Mouse (Mus musculus) left cerebral cortex, postnatal 25 days (tissue): ENCODE results near the gene Ntrk3. TPM values are rescaled to one million over a fixed set of nuclear protein-coding genes. Genes with fewer than 3 reads are reported as not detected.

Experiments used
- DNase-seq, 2 experiments: peaks; one replicate each; pipeline ENCODE4 v3.0.0; 2022; ENCODE audit warnings: low spot score in 2 of 2, mixed read lengths in 1 of 2
- intact Hi-C: fragments of 180-260 bp; cut with DNase I; formaldehyde crosslinking; loops from one replicate; pipeline ENCODE4 v1.15.1; 2025
- total RNA-seq, 2 experiments: library from RNA; stranded (reverse); gene quantifications; 2 replicates each; pipeline ENCODE4 v1.2.3; 2021

Ntrk3 gene
- total RNA-seq, 2 experiments from 2014 or later, result 149 to 159 TPM

GRCm38 (mm10) chr7:78431611-78432010 lies 306.2 kb downstream of the Ntrk3 start:
- intact Hi-C loops, result no loop called here
- no peak for DNase-seq

- no peak for DNase-seq
- intact Hi-C loops, result no loop called here
Measured at GRCm38 (mm10) chr7:78412172-78412571, 325.6 kb downstream of the Ntrk3 start.

- intact Hi-C loops, result no loop called here
- DNase-seq, result peak in 1 of 2 experiments; percentile 42
Measured at GRCm38 (mm10) chr7:78409970-78410369, 327.8 kb downstream of the Ntrk3 start.

- intact Hi-C loops, result no loop called here
- DNase-seq, result no peak
Measured at GRCm38 (mm10) chr7:78406641-78407291, 331.0 kb downstream of the Ntrk3 start.

DNA sequence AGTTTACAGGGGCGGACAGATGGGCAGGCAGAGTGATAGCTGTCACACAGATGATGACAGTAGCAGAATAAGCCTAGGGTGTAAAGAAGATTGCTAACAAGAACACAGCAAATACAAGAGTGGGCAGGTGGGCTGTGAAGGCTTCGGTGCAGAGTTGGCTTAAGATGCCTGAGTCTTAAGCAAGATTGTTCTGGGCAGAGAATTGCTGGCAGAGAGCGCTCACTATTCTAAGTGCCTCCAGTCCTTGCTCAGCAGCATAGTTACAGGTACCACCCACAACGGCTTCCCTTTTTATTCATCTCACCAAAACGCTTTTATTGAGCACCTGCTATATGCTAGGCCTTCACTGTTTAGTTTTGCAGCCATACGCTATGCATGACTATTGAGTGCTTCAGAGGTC lies 333.3 kb downstream of the Ntrk3 start:
- DNase-seq, result peak in 1 of 2 experiments; percentile 81
- intact Hi-C loops, result loop anchor here (5.0 kb wide), 1 partner anchor 97 kb away; no protein-coding TSS in a partner anchor

DNA sequence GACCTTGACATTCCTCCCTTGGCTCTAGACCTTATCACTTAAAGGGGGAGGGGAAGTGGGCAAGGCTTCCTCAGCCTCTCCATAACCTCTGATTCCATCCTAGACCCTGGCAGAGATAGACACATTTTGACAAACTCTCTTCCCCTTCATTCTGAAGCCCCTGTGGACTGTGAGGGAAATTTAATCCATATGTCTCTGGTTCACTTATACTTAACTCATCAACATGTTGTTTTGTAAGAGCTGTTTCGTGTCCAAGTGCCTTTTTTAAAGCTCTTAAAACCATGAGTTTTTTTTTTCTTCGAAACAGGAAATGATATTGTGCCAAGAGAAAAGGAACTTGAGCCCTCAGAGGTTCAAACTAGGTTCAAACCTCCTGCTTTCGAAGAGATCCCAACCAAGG lies 335.3 kb downstream of the Ntrk3 start:
- DNase-seq, result no peak
- intact Hi-C loops, result loop anchor here (5.0 kb wide), 1 partner anchor 95 kb away; no protein-coding TSS in a partner anchor

- intact Hi-C loops, result loop anchor here (5.0 kb wide), 1 partner anchor 93 kb away; no protein-coding TSS in a partner anchor
- peak in 1 of 2 experiments; percentile 60 for DNase-seq
Measured at GRCm38 (mm10) chr7:78400219-78400618, 337.6 kb downstream of the Ntrk3 start.

GRCm38 (mm10) chr7:78398377-78398776 lies 339.4 kb downstream of the Ntrk3 start:
- DNase-seq, result no peak
- intact Hi-C loops, result no loop called here

DNA sequence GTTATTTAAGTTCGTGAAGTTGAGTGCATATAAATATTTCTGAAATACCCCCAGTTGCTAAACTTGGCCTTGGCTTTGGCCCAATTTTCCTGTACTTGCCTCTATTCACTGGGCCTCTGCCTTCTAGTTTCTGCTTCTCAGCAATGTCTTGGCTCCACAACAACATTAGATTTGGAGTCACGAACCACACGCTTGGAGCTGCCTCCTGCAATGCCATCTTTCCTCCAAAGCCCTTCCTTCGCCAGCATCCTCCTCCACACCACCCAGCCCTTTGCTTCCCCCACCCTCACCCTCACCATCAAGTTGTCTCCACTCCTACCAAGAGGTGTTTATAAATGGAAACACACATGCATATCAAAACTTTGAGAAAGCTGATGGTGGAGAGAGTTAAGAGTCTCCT lies 340.6 kb downstream of the Ntrk3 start:
- DNase-seq, result peak; percentile 29 to 80
- intact Hi-C loops, result no loop called here

- intact Hi-C loops, result no loop called here
Measured at GRCm38 (mm10) chr7:78390019-78390418, 347.8 kb downstream of the Ntrk3 start.

GRCm38 (mm10) chr7:78388101-78388500 lies 349.7 kb downstream of the Ntrk3 start:
- intact Hi-C loops, result no loop called here
- no peak for DNase-seq

More at GRCm38 (mm10) chr7:78390019-78390418, 347.8 kb downstream of the Ntrk3 start:
- peak in 1 of 2 experiments; percentile 53 for DNase-seq

DNA sequence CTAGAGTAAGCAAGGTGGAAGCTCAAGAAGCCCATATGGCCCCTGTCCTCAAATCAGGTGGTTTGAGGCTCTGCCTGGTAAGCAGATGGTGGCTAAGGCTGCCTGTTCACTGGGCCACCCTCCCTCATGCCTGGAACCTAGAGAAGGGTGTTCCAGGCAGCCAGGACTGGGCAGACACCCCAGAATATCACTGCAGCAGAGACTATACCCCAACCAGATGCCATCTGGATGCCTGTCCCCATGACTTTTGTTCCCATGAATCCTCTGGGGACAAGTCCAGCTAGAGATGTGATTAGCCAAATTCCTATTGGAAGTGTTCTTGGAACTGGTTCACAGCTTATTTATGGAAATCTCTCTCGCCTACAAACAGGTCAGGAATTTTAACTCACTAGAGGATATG lies 351.8 kb downstream of the Ntrk3 start:
- intact Hi-C loops, result no loop called here

GRCm38 (mm10) chr7:78384111-78384510 lies 353.7 kb downstream of the Ntrk3 start:
- no peak for DNase-seq
- intact Hi-C loops, result no loop called here

More for the DNA sequence above, 351.8 kb downstream of the Ntrk3 start:
- no peak for DNase-seq

DNA sequence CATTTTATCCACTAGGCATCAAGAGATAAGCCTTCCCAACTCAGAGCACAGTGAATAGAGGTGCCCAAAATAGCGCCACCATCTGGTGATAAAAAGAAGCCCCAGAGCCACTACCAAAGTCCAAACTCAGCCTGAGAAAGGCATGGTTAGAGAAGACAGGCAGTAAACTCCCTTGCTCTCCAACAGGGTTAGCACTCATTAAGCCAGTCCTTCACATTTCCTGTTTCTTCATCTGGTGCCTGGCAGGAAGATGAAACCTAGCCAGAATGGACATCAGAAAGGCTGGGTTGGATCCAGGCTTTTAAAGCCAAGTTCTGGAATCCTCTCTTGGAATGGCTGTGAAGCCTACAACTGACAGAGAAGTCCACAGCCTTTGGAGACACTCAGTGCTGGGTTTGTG lies 355.7 kb downstream of the Ntrk3 start:
- DNase-seq, result no peak
- intact Hi-C loops, result no loop called here

GRCm38 (mm10) chr7:78379784-78380183 lies 358.0 kb downstream of the Ntrk3 start:
- no peak for DNase-seq
- intact Hi-C loops, result no loop called here

DNA sequence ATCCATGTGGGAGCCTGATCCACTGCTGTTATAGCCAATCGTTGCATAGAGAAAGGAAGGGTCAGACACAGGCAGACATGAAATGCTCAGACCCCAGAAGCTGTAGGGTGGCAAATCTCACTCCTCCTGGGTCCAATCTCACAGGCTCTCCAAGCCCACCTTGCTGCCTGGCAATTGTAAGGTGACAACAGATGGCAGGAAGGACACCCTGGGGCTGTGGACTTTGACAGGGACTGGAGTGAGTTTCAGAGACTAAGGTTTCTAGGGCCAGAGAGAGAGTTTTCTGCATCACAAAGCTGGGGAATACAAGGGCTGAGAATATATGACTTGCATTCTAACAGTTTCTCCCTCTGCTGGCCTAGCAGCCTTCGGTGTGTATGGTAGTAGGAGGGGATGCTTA lies 359.5 kb downstream of the Ntrk3 start:
- DNase-seq, result no peak

GRCm38 (mm10) chr7:78376875-78377274 lies 360.9 kb downstream of the Ntrk3 start:
- DNase-seq, result no peak
- intact Hi-C loops, result no loop called here

More for the DNA sequence above, 359.5 kb downstream of the Ntrk3 start:
- intact Hi-C loops, result no loop called here

DNA sequence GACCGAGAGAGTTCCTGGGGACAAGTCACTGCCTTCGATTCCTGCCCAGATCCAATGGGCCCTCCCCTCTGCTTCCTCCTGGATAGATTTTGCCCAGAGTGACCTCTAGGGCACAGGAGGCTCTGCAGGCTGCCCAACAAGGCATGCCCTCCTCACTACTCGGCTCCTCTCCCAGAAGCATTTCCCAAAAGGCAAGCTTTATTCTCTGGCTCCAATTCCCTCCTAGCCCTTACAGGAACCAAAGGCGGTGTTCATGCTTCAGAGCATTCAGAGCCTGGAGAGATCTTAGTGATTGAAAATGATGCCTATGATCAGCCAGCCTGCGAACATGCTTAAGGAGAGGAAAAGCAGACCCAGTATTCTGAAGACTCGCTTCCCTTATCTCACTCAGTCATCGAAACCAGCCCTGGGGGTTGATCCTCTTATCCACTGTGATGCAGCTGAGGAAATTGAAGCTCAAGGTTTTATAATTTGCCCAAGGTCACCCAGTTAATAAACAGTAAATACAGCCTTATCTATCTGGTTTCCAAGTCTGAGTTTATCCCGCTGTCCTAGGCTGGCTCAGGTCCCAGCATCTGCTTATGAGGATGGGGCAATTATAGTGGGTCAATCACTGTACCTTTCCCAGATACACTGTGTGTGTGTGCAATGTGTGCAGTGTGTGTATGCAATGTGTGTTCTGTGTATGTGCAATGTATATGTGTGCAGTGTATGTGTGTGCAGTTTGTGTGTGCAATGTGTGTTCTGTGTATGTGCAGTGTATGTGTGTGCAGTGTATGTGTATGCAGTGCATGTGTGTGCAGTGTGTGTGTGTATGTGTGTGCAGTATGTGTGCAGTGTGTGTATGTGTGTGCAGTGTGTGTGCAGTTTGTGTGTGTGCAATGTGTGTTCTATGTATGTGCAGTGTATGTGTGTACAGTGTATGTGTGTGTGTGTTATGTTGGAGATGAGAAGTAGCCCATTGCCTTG lies 376.2 kb downstream of the Ntrk3 start:
- intact Hi-C loops, result no loop called here

DNA sequence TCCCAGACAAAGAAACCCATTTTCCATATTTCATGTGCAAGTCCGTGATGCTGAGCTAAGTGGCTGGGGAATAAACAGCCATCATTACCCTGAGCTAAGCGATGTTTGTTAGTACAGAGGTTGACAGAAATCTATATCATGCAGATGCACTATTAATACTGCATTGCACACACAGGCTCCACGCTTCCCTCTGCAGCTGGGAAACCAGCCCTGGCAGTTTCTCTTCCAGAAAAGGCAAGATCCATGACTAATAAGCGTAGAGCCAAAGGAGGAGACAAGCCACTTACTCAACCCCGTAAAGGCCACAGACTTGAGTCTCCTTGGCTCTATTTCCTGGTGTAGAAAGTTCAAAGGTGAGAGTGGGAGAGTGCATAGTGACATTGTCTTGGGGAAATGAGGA lies 390.3 kb downstream of the Ntrk3 start:
- DNase-seq, result peak in 1 of 2 experiments; percentile 19
- intact Hi-C loops, result no loop called here

More for the DNA sequence above, 376.2 kb downstream of the Ntrk3 start:
- no peak for DNase-seq

DNA sequence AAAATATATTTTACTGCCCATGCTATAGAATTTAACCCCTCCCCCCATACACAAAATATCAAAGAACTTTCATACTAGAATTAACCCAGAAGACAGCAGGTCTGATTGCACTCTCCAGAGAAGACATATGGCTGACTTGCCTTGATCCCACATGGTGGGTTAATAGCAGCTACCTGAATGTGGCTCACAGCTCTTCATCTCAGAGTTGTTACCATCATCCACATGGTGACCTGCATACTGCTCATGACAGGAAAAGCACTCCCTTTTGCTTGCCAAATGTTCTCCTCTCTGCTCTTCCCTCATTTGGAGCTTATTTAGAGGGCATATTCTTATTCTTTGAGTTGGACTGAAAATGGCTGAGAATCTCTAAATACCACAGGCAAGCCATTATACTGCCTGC lies 404.4 kb downstream of the Ntrk3 start:
- no peak for DNase-seq
- intact Hi-C loops, result no loop called here
